Mouse (Mus musculus) stomach, embryonic 14.5 days (tissue): ENCODE results near the gene Olfr690. TPM values are rescaled to one million over a fixed set of nuclear protein-coding genes. Genes with fewer than 3 reads are reported as not detected.

ENCODE experiments used
- ATAC-seq: fragments of 200-750 bp; cut with Nextera tagmentation; 2 replicates; pipeline ENCODE4 v1.8.0; 2017; ENCODE audit warnings: low read depth, moderate TSS enrichment; ENCODE audit not compliant: insufficient number of reproducible peaks, insufficient read depth, low FRiP score
- H3K27ac ChIP-seq: fragments of 300-500 bp; sonication (generic); 2 replicates; pipeline ENCODE4 v1.5.1; 2014; ENCODE audit warnings: mild to moderate bottlenecking, low read length, moderate library complexity, mixed read lengths
- H3K27me3 ChIP-seq: fragments of 300-500 bp; sonication (generic); 2 replicates; pipeline ENCODE4 v1.6.1; 2014; ENCODE audit warnings: low read length, control low read depth, mixed read lengths; ENCODE audit not compliant: control insufficient read depth, insufficient read depth
- H3K36me3 ChIP-seq: fragments of 300-500 bp; sonication (generic); 2 replicates; pipeline ENCODE4 v1.6.1; 2014; ENCODE audit warnings: mild to moderate bottlenecking, control low read depth, low read length, moderate library complexity, mixed read lengths; ENCODE audit not compliant: control insufficient read depth, insufficient read depth
- H3K4me1 ChIP-seq: fragments of 300-500 bp; sonication (generic); 2 replicates; pipeline ENCODE4 v1.6.1; 2014; ENCODE audit warnings: low read length, control low read depth, mixed read lengths; ENCODE audit not compliant: control insufficient read depth, insufficient read depth
- H3K4me2 ChIP-seq: fragments of 300-500 bp; sonication (generic); replicated peaks from 2 replicates; pipeline ENCODE4 v1.6.1; 2014; ENCODE audit warnings: low read depth, low read length, control low read depth
- H3K4me3 ChIP-seq: fragments of 300-500 bp; sonication (generic); 2 replicates; pipeline ENCODE4 v1.5.1; 2014; ENCODE audit warnings: low read depth, low read length, control low read depth
- H3K9ac ChIP-seq: fragments of 300-500 bp; sonication (generic); replicated peaks from 2 replicates; pipeline ENCODE4 v1.6.1; 2014; ENCODE audit warnings: low read depth, mild to moderate bottlenecking, control low read depth, low read length, moderate library complexity, mixed read lengths
- H3K9me3 ChIP-seq: fragments of 300-500 bp; sonication (generic); 2 replicates; pipeline ENCODE4 v1.6.1; 2016; ENCODE audit warnings: low read depth, low read length, control low read depth; ENCODE audit not compliant: control insufficient read depth
- WGBS: fragments of 180-500 bp; shearing (Covaris S2); extraction: QIAGEN DNeasy Blood & Tissue Kit; methylation state at CpG from one replicate; pipeline ENCODE4 v1.1.7; 2014; 5-methylcytosine and 5-hydroxymethylcytosine counted together
- polyA plus RNA-seq: library from polyadenylated mRNA; unstranded; fragments of >200 nt; fragmentation: Nextera tagmentation; extraction: Ambion mirVana; gene quantifications from 2 replicates; pipeline ENCODE4 v1.2.1, GENCODE M21; 2014

The Olfr690 gene
- not detected in 2 replicates for polyA plus RNA-seq

- Histone ChIP-seq H3K4me3 (no peak within 1 kb of the TSS), H3K36me3 (no peaks in the 10 kb centered on the region), H3K9ac (no peak within 1 kb of the TSS), H3K4me1 (no peaks in the 10 kb centered on the region), H3K27me3 (no peaks in the 10 kb centered on the region), H3K9me3 (no peaks in the 10 kb centered on the region), H3K4me2 (no peak within 1 kb of the TSS), H3K27ac (no peak within 1 kb of the TSS)
- WGBS, result 82% methylated on average over 1 of the region's 1 CpGs
- no peak for ATAC-seq
Observed at GRCm38 (mm10) chr7:105334004-105334403, at the start of gene Olfr690. Olfr690 (minus strand) TSS chr7:105334104.

GRCm38 (mm10) chr7:105380329-105380728 lies 46.4 kb upstream of the Olfr690 start:
- no peak overlapping the region for H3K4me3 ChIP-seq
- H3K4me2 ChIP-seq, result no peak overlapping the region
- H3K9me3 ChIP-seq, result no peaks in the 10 kb centered on the region
- H3K9ac ChIP-seq, result no peak overlapping the region
- ATAC-seq, result no peak
- no peaks in the 10 kb centered on the region for H3K4me1 ChIP-seq
- WGBS, result 93% methylated on average over 3 of the region's 3 CpGs
- H3K27me3 ChIP-seq, result no peaks in the 10 kb centered on the region
- H3K36me3 ChIP-seq, result peaks cover 68% of the 10 kb centered on the region
- no peak overlapping the region for H3K27ac ChIP-seq

- Histone ChIP-seq H3K27me3 (no peaks in the 10 kb centered on the region), H3K36me3 (peaks cover 32% of the 10 kb centered on the region), H3K9ac (no peak within 1 kb of the TSS), H3K27ac (no peak within 1 kb of the TSS), H3K4me2 (no peak within 1 kb of the TSS), H3K4me1 (no peaks in the 10 kb centered on the region), H3K4me3 (no peak within 1 kb of the TSS), H3K9me3 (no peaks in the 10 kb centered on the region)
- 100% methylated on average over 1 of the region's 1 CpGs for WGBS
- ATAC-seq, result no peak
Observed at GRCm38 (mm10) chr7:105374866-105375265, 41.0 kb upstream of the Olfr690 start, which contains the start of gene Gm5901. Gm5901 (plus strand) TSS chr7:105375038.

GRCm38 (mm10) chr7:105373976-105374375 lies 40.1 kb upstream of the Olfr690 start:
- Histone ChIP-seq H3K4me3 (no peak overlapping the region), H3K27ac (no peak overlapping the region), H3K9me3 (no peaks in the 10 kb centered on the region), H3K27me3 (no peaks in the 10 kb centered on the region), H3K4me1 (no peaks in the 10 kb centered on the region), H3K9ac (no peak overlapping the region), H3K36me3 (peaks cover 23% of the 10 kb centered on the region), H3K4me2 (no peak overlapping the region)
- WGBS, result 85% methylated on average over 3 of the region's 3 CpGs
- ATAC-seq, result no peak

- Histone ChIP-seq H3K9me3 (no peaks in the 10 kb centered on the region), H3K4me2 (no peak overlapping the region), H3K4me3 (no peak overlapping the region), H3K36me3 (peaks cover 19% of the 10 kb centered on the region), H3K27me3 (no peaks in the 10 kb centered on the region), H3K4me1 (no peaks in the 10 kb centered on the region), H3K27ac (no peak overlapping the region), H3K9ac (no peak overlapping the region)
- 87% methylated on average over 4 of the region's 4 CpGs for WGBS
- no peak for ATAC-seq
Observed at GRCm38 (mm10) chr7:105373509-105373908, 39.6 kb upstream of the Olfr690 start.

- 88% methylated on average over 1 of the region's 1 CpGs for WGBS
- no peaks in the 10 kb centered on the region for H3K9me3 ChIP-seq
- peaks cover 13% of the 10 kb centered on the region for H3K36me3 ChIP-seq
- ATAC-seq, result no peak
- no peaks in the 10 kb centered on the region for H3K27me3 ChIP-seq
- H3K4me3 ChIP-seq, result no peak overlapping the region
- H3K4me1 ChIP-seq, result no peaks in the 10 kb centered on the region
- H3K9ac ChIP-seq, result no peak overlapping the region
- no peak overlapping the region for H3K27ac ChIP-seq
- no peak overlapping the region for H3K4me2 ChIP-seq
Observed at GRCm38 (mm10) chr7:105372912-105373311, 39.0 kb upstream of the Olfr690 start.

GRCm38 (mm10) chr7:105368521-105368920 lies 34.6 kb upstream of the Olfr690 start:
- H3K36me3 ChIP-seq, result peaks cover 3% of the 10 kb centered on the region; the same call in 1 of the 2 replicates
- no peaks in the 10 kb centered on the region for H3K9me3 ChIP-seq
- H3K4me2 ChIP-seq, result no peak overlapping the region
- no peak overlapping the region for H3K9ac ChIP-seq
- ATAC-seq, result no peak
- no peak overlapping the region for H3K4me3 ChIP-seq
- no peaks in the 10 kb centered on the region for H3K27me3 ChIP-seq
- H3K27ac ChIP-seq, result no peak overlapping the region
- WGBS, result 88% methylated on average over 4 of the region's 4 CpGs
- no peaks in the 10 kb centered on the region for H3K4me1 ChIP-seq

GRCm38 (mm10) chr7:105367930-105368329 lies 34.0 kb upstream of the Olfr690 start, which contains the start of gene Olfr692:
Olfr692 (plus strand) TSS chr7:105368230.
- H3K4me3 ChIP-seq, result no peak within 1 kb of the TSS
- H3K27me3 ChIP-seq, result no peaks in the 10 kb centered on the region
- H3K27ac ChIP-seq, result no peak within 1 kb of the TSS
- ATAC-seq, result no peak
- WGBS, result 89% methylated on average over 1 of the region's 1 CpGs
- H3K4me1 ChIP-seq, result no peaks in the 10 kb centered on the region
- no peaks in the 10 kb centered on the region for H3K36me3 ChIP-seq
- H3K9me3 ChIP-seq, result no peaks in the 10 kb centered on the region
- H3K9ac ChIP-seq, result no peak within 1 kb of the TSS
- no peak within 1 kb of the TSS for H3K4me2 ChIP-seq

- H3K36me3 ChIP-seq, result no peaks in the 10 kb centered on the region
- no peak overlapping the region for H3K4me2 ChIP-seq
- no peak overlapping the region for H3K4me3 ChIP-seq
- H3K4me1 ChIP-seq, result no peaks in the 10 kb centered on the region
- WGBS, result 83% methylated on average over 5 of the region's 5 CpGs
- no peak overlapping the region for H3K9ac ChIP-seq
- ATAC-seq, result no peak
- no peaks in the 10 kb centered on the region for H3K9me3 ChIP-seq
- H3K27ac ChIP-seq, result no peak overlapping the region
- no peaks in the 10 kb centered on the region for H3K27me3 ChIP-seq
Observed at GRCm38 (mm10) chr7:105367268-105367667, 33.4 kb upstream of the Olfr690 start.
